Mouse (Mus musculus) CH12.LX (cell line): Measurements from ENCODE around the gene Kank3. TPM values are rescaled to one million over a fixed set of nuclear protein-coding genes. Genes with fewer than 3 reads are reported as not detected.

Experiments
- DNase-seq: peaks from one replicate; pipeline ENCODE4 v3.0.0-alpha.2; 2013; ENCODE audit errors: extremely low read depth
- H3K27ac ChIP-seq: 2 replicates; pipeline ENCODE4 v1.5.1; 2012; ENCODE audit warnings: low read depth, mild to moderate bottlenecking, control low read depth, moderate library complexity; ENCODE audit not compliant: insufficient read depth
- H3K27me3 ChIP-seq: replicated peaks from 2 replicates; pipeline ENCODE3; 2012; ENCODE audit warnings: inconsistent platforms
- H3K36me3 ChIP-seq, 2 experiments: replicated peaks in 1 of 2; 2 replicates each; pipeline versions ENCODE3 to v1.6.1; 2012; ENCODE audit warnings: inconsistent platforms in 1 of 2, low read length in 1 of 2, mild to moderate bottlenecking in 1 of 2, mixed read lengths in 1 of 2, moderate library complexity in 1 of 2; ENCODE audit not compliant: control insufficient read depth in 1 of 2, insufficient read depth in 1 of 2
- H3K4me1 ChIP-seq, 2 experiments: 2 replicates each; pipeline ENCODE4 v1.6.1; 2012; ENCODE audit warnings: inconsistent platforms in 1 of 2, moderate library complexity in 1 of 2; ENCODE audit not compliant: insufficient read depth in 2 of 2, control insufficient read depth in 1 of 2
- H3K4me2 ChIP-seq: 2 replicates; pipeline ENCODE4 v1.6.1; 2012; ENCODE audit warnings: low read depth, mild to moderate bottlenecking, control low read depth; ENCODE audit not compliant: poor library complexity, insufficient read depth, severe bottlenecking
- H3K4me3 ChIP-seq, 3 experiments: fragments of 150-350 bp in 1 of 3; sonication (generic) in 1 of 3; replicated peaks in 1 of 3; 2 replicates each; pipeline versions ENCODE3 to v1.5.1; 2011 to 2012; ENCODE audit warnings: low read depth in 2 of 3, low read length in 2 of 3, mild to moderate bottlenecking in 2 of 3, moderate library complexity in 2 of 3, control low read depth in 1 of 3, improper control_type of control experiment in 1 of 3, inconsistent platforms in 1 of 3, mixed read lengths in 1 of 3; ENCODE audit not compliant: poor library complexity in 1 of 3
- H3K79me2 ChIP-seq: replicated peaks from 2 replicates; pipeline ENCODE4 v1.6.1; 2012; ENCODE audit warnings: mild to moderate bottlenecking, moderate library complexity; ENCODE audit not compliant: control insufficient read depth, poor library complexity, insufficient read depth, severe bottlenecking; ENCODE audit errors: extremely low read depth
- H3K9ac ChIP-seq: 2 replicates; pipeline ENCODE4 v1.6.1; 2012; ENCODE audit warnings: low read depth, mild to moderate bottlenecking, control low read depth, moderate library complexity; ENCODE audit not compliant: insufficient read depth
- H3K9me3 ChIP-seq: replicated peaks from 2 replicates; pipeline ENCODE3; 2012; ENCODE audit warnings: low read length, inconsistent platforms, mixed read lengths
- BHLHE40 ChIP-seq: IDR thresholded peaks from 2 replicates; pipeline ENCODE4 v1.6.1; 2011; ENCODE audit warnings: mild to moderate bottlenecking, low read depth, low read length, improper control_type of control experiment
- CHD2 ChIP-seq: IDR thresholded peaks from 2 replicates; pipeline ENCODE4 v1.6.1; 2011; ENCODE audit warnings: low read length, improper control_type of control experiment
- E2F4 ChIP-seq: IDR thresholded peaks from 2 replicates; pipeline ENCODE4 v1.6.1; 2011; ENCODE audit warnings: low read depth, low read length, improper control_type of control experiment; ENCODE audit not compliant: insufficient replicate concordance
- ELF1 ChIP-seq: IDR thresholded peaks from 2 replicates; pipeline ENCODE4 v1.6.1; 2014; ENCODE audit warnings: low read depth, mild to moderate bottlenecking, inconsistent platforms, low read length, improper control_type of control experiment
- ETS1 ChIP-seq: conservative IDR thresholded peaks from 2 replicates; pipeline ENCODE4 v1.6.1; 2012; ENCODE audit warnings: low read depth, mild to moderate bottlenecking, inconsistent platforms, low read length, improper control_type of control experiment, moderate library complexity
- GABPA ChIP-seq: IDR thresholded peaks from 2 replicates; pipeline ENCODE4 v1.6.1; 2012; ENCODE audit warnings: low read depth, low read length, improper control_type of control experiment, inconsistent platforms; ENCODE audit not compliant: insufficient replicate concordance
- IRF4 ChIP-seq: IDR thresholded peaks from 2 replicates; pipeline ENCODE4 v1.6.1; 2014; ENCODE audit warnings: low read depth, mild to moderate bottlenecking, inconsistent platforms, low read length, improper control_type of control experiment
- MAX ChIP-seq: IDR thresholded peaks from 2 replicates; pipeline ENCODE4 v1.6.1; 2011; ENCODE audit warnings: low read length, improper control_type of control experiment
- MYC ChIP-seq: IDR thresholded peaks from 2 replicates; pipeline ENCODE4 v1.6.1; 2011; ENCODE audit warnings: low read depth, mild to moderate bottlenecking, improper control_type of control experiment, low read length
- NELFE ChIP-seq: IDR thresholded peaks from 2 replicates; pipeline ENCODE4 v1.6.1; 2011; ENCODE audit warnings: low read depth, low read length, improper control_type of control experiment
- NRF1 ChIP-seq: IDR thresholded peaks from 2 replicates; pipeline ENCODE4 v1.6.1; 2014; ENCODE audit warnings: low read depth, mild to moderate bottlenecking, inconsistent platforms, low read length, improper control_type of control experiment, moderate library complexity
- POLR2A ChIP-seq: IDR thresholded peaks from 2 replicates; pipeline ENCODE4 v1.6.1; 2011; ENCODE audit warnings: low read depth, mild to moderate bottlenecking, improper control_type of control experiment, low read length
- POLR2AphosphoS2 ChIP-seq: IDR thresholded peaks from 2 replicates; pipeline ENCODE4 v1.6.1; 2011; ENCODE audit warnings: low read depth, low read length, improper control_type of control experiment
- RAD21 ChIP-seq: IDR thresholded peaks from 2 replicates; pipeline ENCODE4 v1.6.1; 2011; ENCODE audit warnings: low read depth, mild to moderate bottlenecking, low read length, improper control_type of control experiment, moderate library complexity
- RCOR1 ChIP-seq: conservative IDR thresholded peaks from 2 replicates; pipeline ENCODE4 v1.6.1; 2012; ENCODE audit warnings: low read depth, mild to moderate bottlenecking, inconsistent platforms, low read length, improper control_type of control experiment
- SMC3 ChIP-seq: IDR thresholded peaks from 2 replicates; pipeline ENCODE4 v1.6.1; 2011; ENCODE audit warnings: low read depth, low read length, improper control_type of control experiment
- TBP ChIP-seq: conservative IDR thresholded peaks from 2 replicates; pipeline ENCODE4 v1.6.1; 2011; ENCODE audit warnings: low read depth, low read length, improper control_type of control experiment
- TCF12 ChIP-seq: IDR thresholded peaks from 2 replicates; pipeline ENCODE4 v1.6.1; 2014; ENCODE audit warnings: low read depth, mild to moderate bottlenecking, inconsistent platforms, low read length, improper control_type of control experiment
- UBTF ChIP-seq: IDR thresholded peaks from 2 replicates; pipeline ENCODE4 v1.6.1; 2012; ENCODE audit warnings: low read depth, mild to moderate bottlenecking, inconsistent platforms, low read length, improper control_type of control experiment, moderate library complexity
- USF2 ChIP-seq: conservative IDR thresholded peaks from 2 replicates; pipeline ENCODE4 v1.6.1; 2011; ENCODE audit warnings: low read depth, low read length, improper control_type of control experiment
- ZMIZ1 ChIP-seq: IDR thresholded peaks from 2 replicates; pipeline ENCODE4 v1.6.1; 2012; ENCODE audit warnings: low read depth, mild to moderate bottlenecking, inconsistent platforms, low read length, improper control_type of control experiment
- ZNF384 ChIP-seq: IDR thresholded peaks from 2 replicates; pipeline ENCODE4 v1.6.1; 2012; ENCODE audit warnings: low read depth, low read length, improper control_type of control experiment, inconsistent platforms
- dilution Hi-C: fragments of 300-500 bp; cut with MboI; formaldehyde crosslinking; loops from 2 replicates; pipeline ENCODE4 v1.14.3; 2020; ENCODE audit warnings: low sequenced_read_pairs; ENCODE audit not compliant: extremely low pct_unique_long_range_greater_than_20kb, extremely low pct_ligation_motif_present
- in situ Hi-C: fragments of 300-500 bp; cut with MboI; formaldehyde crosslinking; loops from 3 replicates; pipeline ENCODE4 v1.14.3; 2019; ENCODE audit warnings: low sequenced_read_pairs, low pct_ligation_motif_present, low pct_unique_long_range_greater_than_20kb, mixed read lengths
- polyA plus RNA-seq: library from polyadenylated mRNA; unstranded; fragments of >175 nt; gene quantifications from 2 replicates; pipeline ENCODE4 v1.2.1, GENCODE M21; 2012; ENCODE audit warnings: low read depth; ENCODE audit not compliant: insufficient read length
- total RNA-seq, 2 experiments: library from RNA; depleted of rRNA; stranded (reverse); fragments of 300-350 nt in 1 of 2; fragments of >200 nt in 1 of 2; gene quantifications; 2 replicates each; pipeline ENCODE4 v1.2.3; 2012 to 2014

Kank3 gene
- total and polyA plus RNA-seq, 3 experiments, result 0.50 to 15.7 (median 1.8) TPM

GRCm38 (mm10) chr17:33816612-33817011 is 6.3 kb downstream of the Kank3 start:
- Histone ChIP-seq H3K36me3 (peaks cover 30 to 60% of the 10 kb centered on the region in 2 experiments), H3K4me3 (no peak overlapping the region), H3K9me3 (peaks cover 7% of the 10 kb centered on the region), H3K4me2 (peak overlapping the region; percentile 58; the same call in 1 of the 2 replicates), H3K79me2 (peaks cover 4% of the 10 kb centered on the region)
- TF ChIP-seq CHD2, result no peak
- no peak for TF ChIP-seq NRF1
- no peak for TF ChIP-seq POLR2AphosphoS2
- TF ChIP-seq TBP, result no peak
- TF ChIP-seq RCOR1, result no peak
- TF ChIP-seq, all 38 proteins: peak for 0
- dilution Hi-C loops, result no loop called here
- no peak overlapping the region for H3K27ac ChIP-seq
- no peaks in the 10 kb centered on the region for H3K27me3 ChIP-seq
- in situ Hi-C loops, result no loop called here
- peaks cover 15 to 32% of the 10 kb centered on the region in 2 experiments for H3K4me1 ChIP-seq
- H3K9ac ChIP-seq, result no peak overlapping the region
- DNase-seq, result no peak

GRCm38 (mm10) chr17:33817184-33817968 is 7.1 kb downstream of the Kank3 start:
- dilution Hi-C loops (no loop called here), in situ Hi-C loops (no loop called here)
- peaks cover 7% of the 10 kb centered on the region for H3K9me3 ChIP-seq
- peak overlapping the region; percentile 61 for H3K9ac ChIP-seq
- peak overlapping the region in 2 of 3 experiments; percentile 37 to 66 for H3K4me3 ChIP-seq
- peak overlapping the region; percentile 41 for H3K27ac ChIP-seq
- H3K4me1 ChIP-seq, result peaks cover 20 to 35% of the 10 kb centered on the region in 2 experiments
- H3K79me2 ChIP-seq, result peaks cover 12% of the 10 kb centered on the region
- H3K4me2 ChIP-seq, result peak overlapping the region; percentile 58
- peaks cover 38 to 68% of the 10 kb centered on the region in 2 experiments for H3K36me3 ChIP-seq
- no peaks in the 10 kb centered on the region for H3K27me3 ChIP-seq
- no peak for TF ChIP-seq UBTF
- TF ChIP-seq IRF4, result no peak
- TF ChIP-seq ETS1, result no peak
- peak; percentile 87 for TF ChIP-seq BHLHE40
- TF ChIP-seq USF2, result no peak
- peak; percentile 89 for TF ChIP-seq NRF1
- TF ChIP-seq ZNF384, result no peak
- TF ChIP-seq TCF12, result no peak
- TF ChIP-seq ELF1, result 0 out of 2 replicates have a peak, but pooled peaks have one; percentile 7
- no peak; the same call in 1 of the 2 replicates for TF ChIP-seq ZMIZ1
- TF ChIP-seq E2F4, result no peak
- peak; percentile 77 for TF ChIP-seq POLR2A
- TF ChIP-seq MAX, result peak; percentile 65; the same call in 1 of the 2 replicates
- TF ChIP-seq MYC, result peak; percentile 45; the same call in 1 of the 2 replicates
- TF ChIP-seq GABPA, result no peak
- no peak for TF ChIP-seq SMC3
- no peak; the same call in 1 of the 2 replicates for TF ChIP-seq NELFE
- no peak for TF ChIP-seq RAD21
- peak; percentile 61 for DNase-seq
